Mouse (Mus musculus): ENCODE results near the gene Xirp1.
A peak's percentile ranks its signal among the peaks of the same experiment; 100 is the strongest.

Gene Xirp1

DNA sequence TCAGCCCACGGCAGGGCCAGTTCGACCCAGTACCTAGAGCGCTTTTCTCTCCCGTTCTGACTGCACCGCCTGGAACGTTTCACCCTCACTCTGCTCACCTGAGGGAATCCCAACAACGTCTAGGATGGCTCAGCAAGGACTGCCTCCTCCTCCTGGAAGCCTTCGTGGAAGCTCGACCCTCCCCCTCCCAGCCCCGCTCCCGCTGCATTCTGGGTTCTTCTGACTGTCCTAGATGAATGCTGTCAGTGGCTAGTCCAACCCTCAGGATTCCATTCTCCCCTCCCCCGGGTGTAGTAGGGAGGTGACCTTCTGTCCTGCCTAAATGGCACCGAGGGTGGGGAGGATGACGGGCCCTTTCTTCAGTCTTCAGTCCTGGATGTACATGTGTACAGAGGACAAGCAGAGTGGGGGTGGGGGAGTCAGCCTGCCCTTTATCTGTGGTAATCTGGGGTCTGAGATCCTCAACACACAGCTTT, 38.8 kb downstream of the Xirp1 start, which contains the start of gene Csrnp1:
Gene Csrnp1 (minus strand): TSS at position 123 of the 476 bp plus-strand sequence.
- peak; percentile 25 to 37 for DNase-seq

DNA sequence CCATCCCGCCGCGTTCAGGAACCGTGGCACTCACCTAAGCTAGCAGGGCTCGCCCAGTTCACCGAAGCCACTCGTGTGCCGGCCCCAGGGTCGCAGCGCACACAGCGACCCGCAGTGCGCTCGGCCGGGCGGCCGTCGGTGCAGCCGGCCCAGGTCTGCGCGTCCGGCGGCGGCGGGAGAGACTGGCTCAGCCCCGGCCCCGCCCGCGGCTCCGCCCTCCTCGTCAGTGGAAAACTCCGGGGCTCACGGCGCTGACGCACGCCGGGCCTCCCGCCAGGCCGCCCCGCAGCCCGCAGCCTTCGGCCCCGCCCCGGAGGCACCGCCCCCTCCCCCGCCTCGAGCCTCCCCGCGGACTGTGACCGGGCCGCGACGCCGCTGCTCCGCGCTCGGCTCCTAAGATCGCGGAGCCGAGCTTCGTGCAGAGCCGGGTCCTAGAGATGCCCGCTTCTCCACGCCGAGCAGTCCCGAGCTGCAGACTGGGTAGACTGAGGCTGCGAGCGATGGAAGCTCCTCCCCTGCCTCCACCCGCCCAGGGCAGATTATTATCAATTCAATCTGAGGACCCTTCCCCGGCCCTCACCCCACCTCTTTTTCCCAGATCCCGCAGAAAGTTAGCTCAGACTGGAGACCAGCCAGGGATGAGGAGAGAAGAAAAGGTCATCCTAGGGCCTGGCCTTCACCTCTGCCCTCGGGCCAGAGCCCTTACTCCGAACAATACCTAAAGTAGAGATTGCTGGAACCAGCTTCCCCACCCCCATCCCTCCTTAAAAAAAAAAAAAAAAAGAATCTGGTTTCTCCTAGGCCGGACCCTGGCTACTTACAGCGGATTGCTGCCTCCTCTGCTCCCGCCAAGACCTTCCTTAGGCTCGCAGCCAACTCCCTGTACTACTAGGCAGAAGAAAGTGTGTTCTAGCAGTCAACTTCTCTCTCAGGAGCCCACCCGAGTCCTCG, 39.5 kb downstream of the Xirp1 start:
- peak; percentile 89 to 93 for DNase-seq

DNA sequence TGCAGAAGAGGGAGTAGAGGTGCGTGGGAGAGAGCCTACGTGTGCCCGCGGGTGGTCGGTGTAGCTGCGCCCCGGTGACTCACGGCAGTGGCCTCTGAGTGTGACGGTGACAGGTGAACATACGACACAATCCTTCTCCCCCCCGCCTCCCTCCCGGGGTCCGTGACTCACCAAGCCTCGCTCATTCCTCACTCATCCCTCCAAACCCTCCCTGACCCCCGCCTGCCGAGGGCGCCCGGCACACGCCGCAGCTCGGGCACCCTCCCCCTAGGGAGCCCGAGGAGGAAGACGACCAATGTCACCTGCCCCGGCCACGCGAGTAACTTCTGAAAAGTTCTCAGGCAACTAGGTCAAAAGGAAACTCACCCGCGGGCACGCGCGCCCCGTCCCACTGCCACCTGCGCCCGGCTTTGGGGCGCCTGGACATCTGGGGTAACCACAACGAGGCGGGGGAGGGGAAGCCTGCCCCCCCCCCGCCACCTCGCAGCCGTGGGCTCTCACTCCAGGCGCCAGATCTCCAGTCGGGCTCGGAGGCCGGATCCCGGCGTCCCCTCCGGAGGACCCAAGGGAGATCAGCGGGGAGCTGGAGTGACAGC, 40.3 kb downstream of the Xirp1 start:
- peak; percentile 52 to 60 for DNase-seq

DNA sequence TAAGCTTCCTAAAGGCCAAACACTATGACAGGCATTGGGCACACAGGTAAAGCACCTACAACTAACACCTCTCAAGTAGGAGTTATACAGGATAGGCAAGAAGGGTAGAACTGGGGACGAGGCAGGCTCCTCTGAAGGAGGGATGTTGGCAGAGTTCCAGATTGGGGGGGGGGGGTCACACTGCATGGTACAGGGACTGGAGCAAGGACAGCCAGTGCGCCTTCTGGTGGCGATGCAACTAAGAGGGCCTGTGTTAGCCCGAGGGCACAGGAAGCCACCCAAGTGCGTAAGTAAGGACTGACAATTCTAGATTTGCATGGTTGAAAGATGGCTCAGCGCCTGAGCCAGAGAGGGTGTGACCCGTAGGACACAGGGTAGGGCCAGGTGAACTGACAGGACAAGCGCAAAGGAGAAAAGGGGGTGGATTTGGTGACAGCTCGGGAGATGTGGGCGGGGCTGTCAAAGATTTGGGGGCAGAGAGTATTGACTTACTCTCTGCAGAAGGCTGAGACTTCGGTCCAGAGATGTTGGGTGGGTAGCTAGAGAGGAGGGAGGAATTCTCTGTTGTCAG, 41.1 kb downstream of the Xirp1 start:
- DNase-seq, result peak; percentile 56 to 67

DNA sequence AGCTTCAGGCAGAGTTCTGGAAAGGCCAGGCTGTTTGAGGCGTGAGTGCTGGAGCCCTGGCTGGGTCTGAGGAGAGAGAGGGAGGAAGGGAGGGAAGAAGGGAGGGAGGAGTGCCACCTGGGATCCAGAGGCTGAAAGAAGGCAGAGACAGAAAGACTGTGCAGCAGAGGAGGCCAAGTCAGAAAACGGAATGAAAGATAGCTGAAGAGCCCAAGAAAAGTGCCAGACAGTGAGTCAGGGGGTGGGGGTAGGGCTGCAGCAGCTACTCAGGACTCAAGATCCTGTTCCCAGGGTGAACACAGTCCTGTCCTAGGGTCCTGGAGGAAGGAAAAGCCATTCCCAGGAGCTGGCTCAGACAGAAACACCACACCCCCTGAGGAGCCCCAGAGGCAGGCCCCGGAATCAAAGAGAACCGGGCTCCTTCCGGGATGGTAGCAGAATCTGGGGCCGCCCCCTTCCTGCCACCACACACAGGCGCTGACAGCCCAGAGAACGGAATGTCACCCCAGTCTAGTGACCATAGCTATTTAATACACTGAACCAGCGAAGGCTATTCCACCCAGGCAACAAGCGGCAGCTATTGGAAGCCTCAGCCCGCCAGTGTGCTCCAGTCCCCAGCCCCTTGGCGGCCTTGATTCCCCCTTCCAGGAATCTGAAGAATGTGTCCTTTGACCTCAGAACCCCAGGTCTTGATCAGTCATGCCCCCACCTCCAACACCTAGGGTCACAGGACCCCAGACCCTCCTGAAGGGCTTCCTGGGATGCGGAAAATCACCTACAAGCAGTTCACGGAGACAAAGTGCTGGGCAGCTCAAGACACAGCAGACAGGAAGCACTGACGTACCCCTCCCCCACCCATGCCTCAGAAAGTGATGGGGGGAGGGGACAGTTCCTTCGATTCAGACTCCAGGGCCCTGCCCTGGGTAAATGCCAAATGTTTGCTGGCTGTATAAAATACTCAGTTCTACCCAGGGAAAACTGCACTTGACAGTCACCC, 41.9 kb downstream of the Xirp1 start:
- DNase-seq, result peak; percentile 25 to 29

DNA sequence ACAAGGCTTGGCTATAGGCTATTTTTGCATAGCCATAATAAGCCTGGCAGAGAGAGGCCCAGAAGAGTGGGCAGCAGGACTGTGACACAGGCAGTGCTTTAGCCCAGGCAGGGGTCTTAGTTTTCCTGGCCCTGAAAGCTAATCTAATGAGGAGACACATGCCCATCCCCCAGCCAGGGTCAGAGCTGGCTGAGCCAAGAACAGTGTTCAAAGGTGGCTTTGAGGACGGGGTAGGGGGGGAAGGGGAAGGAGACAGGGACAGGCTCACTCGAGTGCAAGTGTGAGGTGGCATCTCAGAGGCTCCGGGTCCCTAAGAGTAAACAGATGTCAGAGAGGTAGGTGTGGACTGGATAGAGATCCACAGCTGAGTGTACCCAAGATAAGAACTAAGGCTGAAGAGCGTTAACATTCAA, 42.6 kb downstream of the Xirp1 start:
- DNase-seq, result no peak

DNA sequence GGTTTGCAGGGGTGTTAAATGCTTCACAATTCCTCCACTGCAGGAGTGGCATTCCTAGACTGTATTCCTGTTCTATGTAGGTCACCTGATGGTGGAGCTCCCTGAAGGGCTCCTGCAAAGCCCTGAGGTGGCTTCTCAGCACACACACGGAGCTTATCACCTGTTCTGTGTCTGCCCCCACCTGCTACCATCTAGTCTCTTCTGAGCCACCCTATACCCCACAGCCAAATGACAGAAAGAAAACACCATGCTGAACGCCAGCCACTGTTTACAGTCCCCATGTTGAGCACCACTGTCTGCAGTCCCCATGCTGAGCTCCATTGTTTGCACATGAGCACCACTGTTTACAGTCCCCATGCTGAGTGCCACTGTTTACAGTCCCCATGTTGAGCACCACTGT, 43.6 kb downstream of the Xirp1 start:
- peak; percentile 38 to 40 for DNase-seq

DNA sequence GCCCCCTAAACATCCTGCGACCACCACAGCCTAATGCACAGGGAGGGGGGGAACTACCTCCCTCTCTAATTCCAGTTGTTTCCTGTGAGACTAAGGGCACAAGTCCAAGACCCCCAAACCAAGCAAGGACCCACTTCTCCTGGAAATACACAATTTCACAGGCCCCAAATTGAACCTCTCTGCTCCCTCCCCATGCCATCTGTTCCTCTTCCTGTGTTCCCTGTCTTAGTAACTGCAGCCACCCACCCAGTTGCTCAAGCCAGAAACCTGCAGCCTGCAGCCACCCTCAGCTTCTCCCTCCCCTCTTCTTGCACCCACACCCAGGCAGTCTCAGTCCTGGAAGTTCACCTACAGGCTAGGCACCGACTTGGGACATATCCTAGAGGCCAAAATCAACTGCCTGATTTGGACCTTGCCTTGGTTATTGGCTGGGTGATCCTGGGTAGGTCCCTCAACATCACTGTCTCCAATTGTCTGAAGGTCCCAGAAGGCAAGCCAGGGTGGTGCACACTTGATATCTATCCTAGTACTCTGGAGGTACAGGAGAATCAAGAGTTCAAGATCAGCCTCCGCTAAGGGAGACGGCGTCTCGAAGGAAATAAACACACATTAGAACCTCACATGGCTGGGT, 44.5 kb downstream of the Xirp1 start:
- peak; percentile 42 to 61 for DNase-seq

DNA sequence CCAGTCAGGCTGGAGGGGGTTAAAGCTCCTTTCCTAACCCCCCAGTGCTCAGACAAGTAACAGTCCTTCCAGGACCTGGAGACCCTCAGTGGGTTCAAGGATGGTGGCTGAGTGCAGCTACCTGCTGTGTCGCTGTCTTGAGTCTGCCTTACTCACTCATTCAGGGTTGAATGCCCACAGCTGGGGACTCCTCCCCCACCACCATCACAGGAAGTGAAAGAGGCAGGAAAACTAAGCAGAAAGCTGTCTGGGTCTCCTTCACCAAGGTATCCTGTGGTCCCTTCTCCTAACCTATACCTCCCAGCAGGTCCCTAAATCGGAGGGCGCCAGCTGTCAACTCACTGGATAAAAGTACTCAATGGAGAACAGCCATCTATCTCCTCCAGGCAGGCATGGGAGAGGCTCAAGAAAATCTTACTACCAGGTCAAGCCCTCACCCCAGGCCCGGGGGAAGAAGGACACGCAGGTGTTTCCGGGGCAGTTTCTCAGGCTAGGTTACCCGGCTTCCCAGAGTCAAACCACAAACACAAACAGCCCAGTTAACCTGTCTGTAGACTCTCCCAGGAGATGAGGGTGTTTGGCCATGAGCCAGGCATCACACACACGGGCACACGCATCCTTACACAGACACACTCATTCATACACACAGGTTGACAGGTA, 45.1 kb downstream of the Xirp1 start:
- DNase-seq, result peak; percentile 22 to 38

DNA sequence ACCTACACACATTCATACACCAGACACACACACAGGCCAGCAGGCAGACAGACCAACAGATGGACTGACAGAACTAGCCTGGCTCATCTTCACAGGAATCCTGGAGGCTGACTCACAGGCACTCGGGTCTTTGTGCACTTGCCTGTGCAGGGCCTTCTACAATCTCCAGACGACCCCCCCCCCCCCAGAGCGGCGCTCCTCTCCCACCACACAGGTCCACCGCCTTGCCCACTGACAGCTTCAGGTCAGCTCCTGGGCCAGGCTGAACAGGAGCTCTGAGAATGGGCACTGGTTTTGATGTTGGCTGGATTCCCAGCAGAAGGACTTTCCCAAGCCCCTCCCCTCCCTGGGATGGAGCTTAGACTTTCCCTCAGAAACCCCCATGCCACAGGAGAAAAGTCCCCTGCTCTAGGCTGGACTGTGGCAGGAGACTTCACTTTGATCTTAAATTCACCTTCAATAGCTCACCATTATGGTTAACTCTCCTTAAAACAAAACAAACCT, 45.8 kb downstream of the Xirp1 start:
- DNase-seq, result peak; percentile 28 to 30

DNA sequence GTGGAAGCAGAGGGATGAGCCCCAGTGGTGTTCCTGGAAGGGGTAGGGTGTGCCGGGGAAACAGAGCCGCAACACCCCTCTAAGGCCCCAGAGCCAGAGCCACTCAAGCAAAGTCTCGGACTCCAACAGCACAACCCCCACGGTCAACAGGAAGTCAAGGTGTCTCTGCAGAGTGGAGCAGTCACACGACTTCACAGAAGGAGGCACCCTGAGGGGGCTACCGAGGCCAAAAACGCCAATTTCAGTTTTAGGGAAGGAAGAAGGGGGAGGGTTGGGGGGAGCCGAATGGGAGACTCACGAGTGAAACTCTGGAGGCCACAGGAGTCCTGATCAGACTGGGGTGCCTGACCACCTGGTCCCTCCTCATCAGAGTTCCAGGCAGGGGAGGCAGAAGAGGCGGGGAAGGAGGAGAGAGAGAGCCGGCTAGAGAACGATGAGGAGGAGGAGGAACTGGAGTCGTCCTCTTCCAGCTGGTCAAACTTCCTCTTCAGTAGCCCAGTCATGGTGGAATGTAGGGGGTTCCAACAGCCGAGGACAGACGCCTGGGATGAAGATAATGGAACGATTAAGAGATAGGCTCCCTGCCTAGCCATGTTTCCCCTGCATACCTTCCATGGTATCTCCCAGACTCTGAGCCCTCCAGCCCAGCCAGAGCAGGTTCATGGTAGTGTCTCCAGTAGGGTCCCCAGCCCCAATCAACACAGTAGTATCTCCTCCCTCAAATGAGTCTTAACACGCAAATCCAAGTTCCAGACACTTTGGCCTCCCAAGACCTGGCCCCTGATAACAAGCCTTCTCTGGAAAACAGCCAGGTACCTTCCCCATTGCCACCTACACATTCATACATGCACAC, 46.5 kb downstream of the Xirp1 start:
- DNase-seq, result no peak

DNA sequence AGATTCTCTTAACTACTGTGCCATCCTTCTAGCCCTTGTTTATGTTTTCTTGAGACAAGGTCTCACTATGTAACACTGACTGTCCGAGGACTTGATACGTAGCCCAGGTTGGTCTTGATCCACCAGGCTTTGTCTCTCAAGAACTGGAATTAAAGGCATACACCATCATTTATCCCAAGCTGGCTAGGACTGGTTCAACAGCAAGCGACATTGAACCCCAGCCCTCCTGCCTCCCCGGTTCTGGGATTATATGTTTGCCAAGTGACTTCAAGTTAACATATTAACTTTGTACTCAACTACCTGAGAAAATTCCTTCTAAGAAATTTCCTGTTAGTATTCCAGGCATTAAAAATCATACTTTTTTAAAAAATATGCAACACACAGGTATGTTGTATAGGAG, 48.1 kb downstream of the Xirp1 start:
- no peak for DNase-seq

DNA sequence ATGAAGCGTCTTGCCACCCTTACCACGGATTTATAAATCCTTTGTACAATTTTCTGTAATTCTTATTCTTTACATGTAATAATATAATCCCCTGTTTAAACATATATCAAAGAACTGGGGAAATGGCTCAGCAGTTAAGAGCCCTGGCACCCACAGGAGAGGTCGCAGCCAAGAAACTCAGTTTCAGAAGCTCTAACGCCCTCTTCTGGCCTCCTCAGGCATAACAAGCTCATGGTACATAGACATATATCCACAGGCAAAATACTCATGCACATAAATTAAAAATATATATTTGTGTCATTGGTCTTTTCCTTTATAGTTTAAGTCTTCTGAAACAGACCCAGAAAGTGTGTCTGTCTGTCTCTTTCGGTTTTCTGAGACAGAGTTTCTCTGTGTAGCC, 48.8 kb downstream of the Xirp1 start:
- DNase-seq, result no peak

DNA sequence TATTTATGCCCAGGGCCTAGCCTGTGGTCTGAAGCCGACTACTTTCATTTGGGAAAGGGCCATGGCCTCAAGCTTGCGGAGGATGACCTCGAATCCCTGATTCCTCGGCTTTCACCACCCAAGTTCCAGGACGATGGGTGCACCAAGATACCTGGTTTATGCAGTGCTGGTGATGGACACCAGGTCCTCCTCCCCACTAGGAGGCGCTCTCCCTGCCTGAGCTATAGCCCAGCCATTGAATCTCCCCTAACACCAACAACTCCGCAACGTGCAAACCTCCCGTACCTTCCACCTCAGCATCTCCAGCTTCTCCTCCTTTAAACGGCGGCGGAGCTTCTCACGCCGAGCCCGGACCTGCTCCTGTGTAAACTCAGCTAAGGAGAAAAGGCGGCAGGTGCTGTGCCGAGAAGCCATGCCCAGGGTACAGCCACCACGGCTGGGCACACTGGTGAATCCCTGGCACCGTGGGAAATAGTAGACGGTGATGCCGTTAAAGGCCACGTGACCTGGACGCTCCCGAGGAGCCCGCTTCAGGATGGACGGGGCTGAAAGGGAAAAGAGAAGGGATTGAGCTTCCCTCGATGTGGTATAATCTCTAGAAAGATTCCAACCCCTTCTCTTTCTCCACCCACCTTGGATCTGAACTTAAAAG, 49.4 kb downstream of the Xirp1 start:
- peak; percentile 24 to 42 for DNase-seq

DNA sequence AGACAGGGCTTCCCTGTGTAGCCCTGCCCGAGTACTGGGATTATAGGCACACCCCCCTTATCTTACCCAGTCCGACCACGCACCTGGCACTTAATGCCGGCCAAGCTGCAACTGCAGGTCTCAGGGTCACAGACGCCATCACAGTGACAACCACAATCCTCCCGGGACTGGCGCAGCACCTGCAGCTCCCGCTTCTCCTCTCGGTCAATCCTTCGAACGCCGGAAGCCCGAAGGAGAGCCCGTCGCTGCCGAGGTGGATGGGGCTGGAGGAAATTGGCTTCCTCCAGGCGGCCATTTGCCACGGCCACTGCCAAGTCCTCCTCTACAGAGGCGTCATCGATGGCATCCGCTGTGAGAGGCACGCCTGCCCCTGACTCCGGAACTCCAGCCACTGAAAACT, 50.1 kb downstream of the Xirp1 start:
- DNase-seq, result peak in 1 of 2 experiments; percentile 27

DNA sequence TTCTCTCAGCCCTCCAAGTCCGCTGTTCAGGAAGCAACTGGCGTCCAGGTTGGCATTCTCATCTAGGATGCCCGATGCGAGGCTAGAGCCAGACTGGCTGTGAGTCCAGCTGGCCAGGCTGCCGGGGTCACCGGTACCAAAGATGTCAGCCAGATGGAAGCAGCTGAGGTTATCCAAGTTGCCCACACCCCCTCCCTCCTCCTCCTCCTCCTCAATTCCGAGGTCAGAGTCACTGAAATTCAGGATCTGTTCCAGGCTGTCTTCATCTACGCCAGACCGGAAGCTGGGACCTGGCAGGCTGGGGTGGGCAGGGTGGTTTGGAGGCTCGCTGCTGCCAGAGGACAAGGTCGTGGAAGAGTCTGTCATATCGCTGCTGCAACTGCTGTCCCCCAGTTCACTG, 50.8 kb downstream of the Xirp1 start:
- peak; percentile 64 to 75 for DNase-seq

DNA sequence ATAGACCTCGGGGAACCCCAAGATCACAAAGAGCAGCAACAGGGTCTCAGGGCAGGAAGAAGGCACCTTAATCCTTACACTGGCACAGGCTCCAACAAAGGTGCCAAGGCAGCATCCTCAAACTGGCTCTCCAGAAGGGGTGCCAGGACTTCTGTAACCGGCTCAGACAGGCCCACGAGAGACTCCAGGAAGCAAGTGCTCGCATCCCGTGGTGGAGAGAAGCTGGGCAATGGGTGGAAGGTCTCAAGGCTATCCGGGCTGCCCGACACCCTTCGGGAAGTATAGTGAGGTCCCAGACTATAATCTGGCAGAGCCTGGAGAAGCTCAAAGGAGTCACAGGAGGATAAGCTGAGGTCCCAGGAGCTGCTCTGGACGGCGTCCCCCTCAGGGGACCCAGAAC, 51.2 kb downstream of the Xirp1 start:
- DNase-seq, result peak in 1 of 2 experiments; percentile 30

DNA sequence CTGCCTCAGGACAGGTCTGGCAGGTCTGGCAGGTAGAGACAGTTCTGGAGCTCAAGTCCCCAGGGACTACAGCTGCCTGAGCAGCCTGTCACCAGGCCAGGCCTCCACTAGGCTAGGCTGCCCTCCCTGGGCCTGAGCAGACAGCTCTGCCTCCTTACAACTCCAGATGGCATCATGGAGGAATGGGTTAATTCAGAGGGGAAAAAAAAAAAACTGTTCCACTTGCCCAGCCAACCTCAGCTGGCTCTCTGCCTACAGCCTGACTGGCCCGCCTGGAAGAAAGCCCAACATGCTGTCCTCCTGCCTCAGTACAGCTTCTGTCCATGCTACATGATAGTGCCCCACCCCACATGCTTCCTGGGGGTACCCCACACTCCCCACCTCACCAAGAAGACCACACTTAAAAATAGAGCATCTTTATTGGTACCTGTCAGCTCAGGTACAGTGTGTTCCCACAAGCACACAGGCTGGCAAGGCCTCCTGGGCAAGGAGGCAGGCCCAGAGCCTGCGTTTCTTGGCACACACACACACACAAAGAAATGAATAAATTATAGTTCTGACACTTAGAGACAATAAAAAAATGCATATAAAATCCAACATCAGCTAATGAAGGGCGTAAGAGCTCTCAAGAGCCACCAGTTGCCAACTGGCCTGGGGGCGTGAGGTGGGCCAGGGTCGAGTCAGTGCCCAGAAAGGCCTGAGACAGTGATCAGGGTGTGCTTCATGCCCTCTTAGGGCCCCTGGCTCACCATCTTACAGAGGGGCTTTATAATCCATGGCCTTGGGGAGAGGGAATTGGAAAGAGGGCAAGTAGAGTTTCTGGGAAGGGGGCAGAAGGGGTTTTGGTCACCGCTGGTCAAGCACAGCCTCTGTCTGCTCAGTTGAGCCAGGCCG, 52.4 kb downstream of the Xirp1 start:
- DNase-seq, result peak; percentile 84 to 85
